Mouse (Mus musculus) heart, postnatal 36 days (tissue): ENCODE measurements around the gene Zfp979. TPM values are rescaled to one million over a fixed set of nuclear protein-coding genes. Genes with fewer than 3 reads are reported as not detected.
"Not testable (repeated sequence)": the region's sequence is repeated elsewhere in the genome, so short reads cannot be mapped to it uniquely, and the experiment has no call there.

Source experiments
- DNase-seq, 2 experiments: peaks; one replicate each; pipeline ENCODE4 v3.0.0; 2021 to 2022
- intact Hi-C: fragments of 180-260 bp; cut with DNase I; formaldehyde crosslinking; loops from one replicate; pipeline ENCODE4 v1.15.1; 2025
- total RNA-seq, 2 experiments: library from RNA; stranded (reverse); gene quantifications; 2 replicates each; pipeline ENCODE4 v1.2.3; 2021

The Zfp979 gene
- 1 to 10 TPM; 2.8 to 3.6 TPM for total RNA-seq

GRCm38 (mm10) chr4:147642413-147642812, at the start of gene Zfp979:
TSS of gene Zfp979 (minus strand) at chr4:147642513.
- intact Hi-C loops, DNase-seq: not testable (repeated sequence)

- DNase-seq, intact Hi-C loops: not testable (repeated sequence)
Observed at GRCm38 (mm10) chr4:147655245-147655644, 12.9 kb upstream of the Zfp979 start.

- intact Hi-C loops, DNase-seq: not testable (repeated sequence)
Observed at GRCm38 (mm10) chr4:147647407-147647806, 5.1 kb upstream of the Zfp979 start.

- DNase-seq, intact Hi-C loops: not testable (repeated sequence)
Observed at GRCm38 (mm10) chr4:147641932-147642331, 381 bp downstream of the Zfp979 start.

- DNase-seq, intact Hi-C loops: not testable (repeated sequence)
Observed at GRCm38 (mm10) chr4:147633818-147634262, 8.5 kb downstream of the Zfp979 start.

GRCm38 (mm10) chr4:147606511-147606910, 35.8 kb downstream of the Zfp979 start:
- DNase-seq, intact Hi-C loops: not testable (repeated sequence)

- DNase-seq, result no peak
- intact Hi-C loops, result no loop called here
Observed at GRCm38 (mm10) chr4:147605521-147605920, 36.8 kb downstream of the Zfp979 start.

GRCm38 (mm10) chr4:147603806-147604205, 38.5 kb downstream of the Zfp979 start:
- DNase-seq, result no peak
- intact Hi-C loops, result no loop called here

GRCm38 (mm10) chr4:147601881-147602280, 40.4 kb downstream of the Zfp979 start:
- intact Hi-C loops, result no loop called here
- no peak for DNase-seq

GRCm38 (mm10) chr4:147598831-147599230, 43.5 kb downstream of the Zfp979 start:
- intact Hi-C loops, result no loop called here
- DNase-seq, result no peak

- DNase-seq, result no peak
- intact Hi-C loops, result no loop called here
Observed at GRCm38 (mm10) chr4:147597685-147598084, 44.6 kb downstream of the Zfp979 start.

- intact Hi-C loops, DNase-seq: not testable (repeated sequence)
Observed at GRCm38 (mm10) chr4:147594630-147595029, 47.7 kb downstream of the Zfp979 start.

- intact Hi-C loops, result loop anchor here (5.0 kb wide), 1 partner anchor 69 kb away; no protein-coding TSS in a partner anchor
- DNase-seq, result no peak
Observed at GRCm38 (mm10) chr4:147586511-147587473, 55.5 kb downstream of the Zfp979 start.

GRCm38 (mm10) chr4:147579371-147579770, 62.9 kb downstream of the Zfp979 start:
- intact Hi-C loops, DNase-seq: not testable (repeated sequence)

- DNase-seq, intact Hi-C loops: not testable (repeated sequence)
Observed at GRCm38 (mm10) chr4:147571156-147571555, 71.2 kb downstream of the Zfp979 start.

- no peak for DNase-seq
- intact Hi-C loops, result loop anchor here (10.0 kb wide), 1 partner anchor 249 kb away; no protein-coding TSS in a partner anchor
Observed at GRCm38 (mm10) chr4:147565426-147566220, 76.7 kb downstream of the Zfp979 start.

Other genes starting within 250 kb of the Zfp979 start
- gene Zfp982, start 150.1 kb downstream of the Zfp979 start, total RNA-seq, result 1 to 10 TPM; 8.2 to 9.1 TPM
- under 1 TPM in 1 of 2 experiments, not detected in 1; 0.08 TPM for gene Gm16503, start 102.3 kb downstream of the Zfp979 start, total RNA-seq
- gene Zfp985, start 89.2 kb downstream of the Zfp979 start, total RNA-seq, result under 1 TPM; 0.16 to 0.19 TPM
- not detected for gene Zfp534, start 60.0 kb upstream of the Zfp979 start, total RNA-seq
- gene Zfp984, start 167.3 kb upstream of the Zfp979 start, total RNA-seq, result 1 to 10 TPM; 2.4 to 2.7 TPM
- 10 to 100 TPM; 10.5 to 13.3 TPM for gene Zfp933, start 205.9 kb upstream of the Zfp979 start, total RNA-seq
- gene Miip, start 226.3 kb upstream of the Zfp979 start, total RNA-seq, result 1 to 10 TPM; 7.6 to 8.6 TPM
- gene Fv1, start 226.5 kb upstream of the Zfp979 start, total RNA-seq, result 10 to 100 TPM; 16.1 to 18.3 TPM